Mouse (Mus musculus) hindbrain, embryonic 14.5 days (tissue): ENCODE results near the gene Irgc1. TPM values are rescaled to one million over a fixed set of nuclear protein-coding genes. Genes with fewer than 3 reads are reported as not detected.

Experiments
- ATAC-seq: fragments of 200-750 bp; cut with Nextera tagmentation; 2 replicates; pipeline ENCODE4 v1.8.0; 2017; ENCODE audit warnings: moderate number of reproducible peaks, mild to moderate bottlenecking, moderate TSS enrichment, moderate library complexity; ENCODE audit not compliant: low FRiP score
- DNase-seq: peaks from one replicate; pipeline ENCODE4 v3.0.0-alpha.2; 2015; ENCODE audit warnings: low spot score
- H3K27ac ChIP-seq: fragments of 300-500 bp; sonication (generic); 2 replicates; pipeline ENCODE4 v1.5.1; 2014; ENCODE audit warnings: mild to moderate bottlenecking, moderate library complexity
- H3K27me3 ChIP-seq: fragments of 300-500 bp; sonication (generic); 2 replicates; pipeline ENCODE4 v1.6.1; 2014; ENCODE audit warnings: mild to moderate bottlenecking, low read length, mixed read lengths; ENCODE audit not compliant: control insufficient read depth, insufficient read depth
- H3K36me3 ChIP-seq: fragments of 300-500 bp; sonication (generic); replicated peaks from 2 replicates; pipeline ENCODE4 v1.6.1; 2014; ENCODE audit not compliant: control insufficient read depth, insufficient read depth
- H3K4me1 ChIP-seq: fragments of 300-500 bp; sonication (generic); replicated peaks from 2 replicates; pipeline ENCODE4 v1.6.1; 2014; ENCODE audit warnings: antibody characterized with exemption, low read length, mixed read lengths; ENCODE audit not compliant: control insufficient read depth, insufficient read depth
- H3K4me2 ChIP-seq: fragments of 300-500 bp; sonication (generic); replicated peaks from 2 replicates; pipeline ENCODE4 v1.6.1; 2014; ENCODE audit warnings: mild to moderate bottlenecking, moderate library complexity
- H3K4me3 ChIP-seq: fragments of 300-500 bp; sonication (generic); replicated peaks from 2 replicates; pipeline ENCODE4 v1.5.1; 2014; ENCODE audit warnings: mild to moderate bottlenecking, low read length
- H3K9ac ChIP-seq: fragments of 300-500 bp; sonication (generic); 2 replicates; pipeline ENCODE4 v1.6.1; 2014
- H3K9me3 ChIP-seq: fragments of 300-500 bp; sonication (generic); 2 replicates; pipeline ENCODE4 v1.6.1; 2016; ENCODE audit warnings: low read length; ENCODE audit not compliant: control insufficient read depth
- WGBS: fragments of 180-500 bp; shearing (Covaris S2); extraction: QIAGEN DNeasy Blood & Tissue Kit; methylation state at CpG from one replicate; pipeline ENCODE4 v1.1.7; 2014; 5-methylcytosine and 5-hydroxymethylcytosine counted together
- polyA plus RNA-seq: library from polyadenylated mRNA; unstranded; fragments of >200 nt; fragmentation: Nextera tagmentation; extraction: Ambion mirVana; gene quantifications from 2 replicates; pipeline ENCODE4 v1.2.1, GENCODE M21; 2014

Irgc1 gene
- polyA plus RNA-seq, 1 experiment from 2014 or later: not detected

- Histone ChIP-seq H3K9me3 (no peaks in the 10 kb centered on the region), H3K27me3 (no peaks in the 10 kb centered on the region), H3K36me3 (no peaks in the 10 kb centered on the region), H3K27ac (no peak overlapping the region), H3K4me1 (no peaks in the 10 kb centered on the region), H3K4me3 (no peak overlapping the region), H3K4me2 (no peak overlapping the region), H3K9ac (no peak overlapping the region)
- WGBS: 73% methylated on average over 13 of the region's 13 CpGs
- DNase-seq (no peak), ATAC-seq (no peak)
Measured at GRCm38 (mm10) chr7:24389516-24390187, 62.4 kb downstream of the Irgc1 start.

GRCm38 (mm10) chr7:24387059-24387556 is 65.0 kb downstream of the Irgc1 start:
- 87% methylated on average over 10 of the region's 10 CpGs for WGBS
- H3K9ac ChIP-seq: no peak overlapping the region
- no peaks in the 10 kb centered on the region for H3K36me3 ChIP-seq
- H3K4me3 ChIP-seq: no peak overlapping the region
- H3K27me3 ChIP-seq: no peaks in the 10 kb centered on the region
- H3K4me2 ChIP-seq: no peak overlapping the region
- H3K4me1 ChIP-seq: no peaks in the 10 kb centered on the region
- H3K27ac ChIP-seq: no peak overlapping the region
- no peaks in the 10 kb centered on the region for H3K9me3 ChIP-seq
- no peak for ATAC-seq
- DNase-seq: no peak

DNA sequence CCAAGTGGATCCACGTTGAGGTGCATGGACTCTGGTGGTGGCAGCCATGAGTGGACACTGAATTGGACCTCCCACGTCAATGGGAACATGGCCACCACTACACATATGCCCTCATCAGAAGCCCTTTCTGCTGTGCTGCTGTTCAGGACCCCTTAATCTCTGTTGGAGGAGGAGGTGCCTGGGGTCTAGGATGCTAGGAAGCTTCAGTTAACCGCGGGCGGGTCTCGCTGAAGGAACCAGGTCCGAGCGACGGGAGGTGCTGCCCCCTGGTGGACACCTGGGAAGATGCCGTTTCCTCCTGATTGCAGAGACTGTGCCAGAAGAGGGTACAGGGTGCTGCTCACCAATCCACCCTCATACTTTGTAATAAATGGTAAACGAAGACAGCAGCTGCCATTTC is 67.3 kb downstream of the Irgc1 start:
- no peak overlapping the region for H3K27ac ChIP-seq
- no peaks in the 10 kb centered on the region for H3K9me3 ChIP-seq
- no peak overlapping the region for H3K4me3 ChIP-seq
- no peaks in the 10 kb centered on the region for H3K4me1 ChIP-seq
- H3K36me3 ChIP-seq: no peaks in the 10 kb centered on the region
- peak; percentile 55; the same call in 1 of the 2 replicates for ATAC-seq
- WGBS: 11% methylated on average over 11 of the region's 11 CpGs
- H3K4me2 ChIP-seq: peak overlapping the region; percentile 26
- H3K9ac ChIP-seq: no peak overlapping the region
- no peaks in the 10 kb centered on the region for H3K27me3 ChIP-seq
- DNase-seq: peak; percentile 78

GRCm38 (mm10) chr7:24384070-24384469 is 68.0 kb downstream of the Irgc1 start:
- Histone ChIP-seq H3K4me3 (no peak overlapping the region), H3K36me3 (no peaks in the 10 kb centered on the region)

DNA sequence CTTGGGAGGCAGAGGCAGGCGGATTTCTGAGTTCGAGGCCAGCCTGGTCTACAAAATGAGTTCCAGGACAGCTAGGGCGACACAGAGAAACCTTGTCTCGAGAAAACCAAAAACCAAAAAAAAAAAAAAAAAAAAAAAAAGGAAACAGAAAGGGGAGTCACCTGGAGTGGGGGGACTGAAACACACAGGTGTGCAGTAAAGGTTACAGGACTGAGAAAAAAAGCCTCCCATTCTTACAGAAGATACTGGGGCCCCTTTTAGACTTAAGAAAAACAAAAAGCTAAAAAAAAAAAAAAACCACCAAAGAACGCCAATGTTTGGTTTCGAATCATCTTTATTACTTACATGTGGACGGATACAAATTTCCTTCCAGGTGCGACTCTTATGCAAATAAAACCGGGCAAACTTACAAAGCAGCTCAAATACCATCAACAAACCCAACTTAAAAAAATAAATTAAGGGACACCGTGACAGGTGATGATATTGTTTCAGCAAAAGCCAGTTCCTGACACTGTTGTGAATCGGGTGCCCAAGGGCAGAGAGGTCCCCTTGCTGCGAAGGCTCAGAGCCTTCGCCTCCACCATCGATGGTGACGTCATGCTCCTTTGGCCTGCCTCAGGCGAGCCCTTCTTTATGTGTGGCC is 69.2 kb downstream of the Irgc1 start:
- H3K9ac ChIP-seq: no peak overlapping the region
- no peaks in the 10 kb centered on the region for H3K4me1 ChIP-seq
- H3K9me3 ChIP-seq: no peaks in the 10 kb centered on the region
- H3K27ac ChIP-seq: no peak overlapping the region
- H3K4me2 ChIP-seq: no peak overlapping the region
- ATAC-seq (no peak), DNase-seq (no peak)
- H3K4me3 ChIP-seq: no peak overlapping the region
- no peaks in the 10 kb centered on the region for H3K36me3 ChIP-seq
- WGBS: 84% methylated on average over 16 of the region's 16 CpGs
- no peaks in the 10 kb centered on the region for H3K27me3 ChIP-seq

More at GRCm38 (mm10) chr7:24384070-24384469, 68.0 kb downstream of the Irgc1 start:
- no peak overlapping the region for H3K27ac ChIP-seq
- DNase-seq: no peak
- ATAC-seq: no peak
- no peaks in the 10 kb centered on the region for H3K9me3 ChIP-seq
- 68% methylated on average over 6 of the region's 6 CpGs for WGBS
- H3K9ac ChIP-seq: no peak overlapping the region
- no peaks in the 10 kb centered on the region for H3K27me3 ChIP-seq
- no peak overlapping the region for H3K4me2 ChIP-seq
- H3K4me1 ChIP-seq: no peaks in the 10 kb centered on the region

Other genes starting within 250 kb of the Irgc1 start
- gene Zfp111, start 240.9 kb downstream of the Irgc1 start, polyA plus RNA-seq: 4.0 and 5.5 TPM in 2 replicates
- 2.9 and 3.9 TPM in 2 replicates for gene Zfp109, start 214.7 kb downstream of the Irgc1 start, polyA plus RNA-seq
- gene Zfp108, start 197.5 kb downstream of the Irgc1 start, polyA plus RNA-seq: 7.1 TPM in 2 replicates
- gene Zfp93, start 181.9 kb downstream of the Irgc1 start, polyA plus RNA-seq: 8.1 and 9.5 TPM in 2 replicates
- 33.5 and 34.0 TPM in 2 replicates for gene Zfp61, start 151.1 kb downstream of the Irgc1 start, polyA plus RNA-seq
- gene Zfp94, start 135.6 kb downstream of the Irgc1 start, polyA plus RNA-seq: 19.6 and 20.9 TPM in 2 replicates
- 0.31 TPM in 1 of 2 replicates, not detected in the other for gene Tescl, start 118.4 kb downstream of the Irgc1 start, polyA plus RNA-seq
- not detected in 2 replicates for gene Lypd5, start 103.1 kb downstream of the Irgc1 start, polyA plus RNA-seq
- 1.7 and 2.8 TPM in 2 replicates for gene Kcnn4, start 82.0 kb downstream of the Irgc1 start, polyA plus RNA-seq
- gene Smg9, start 52.7 kb downstream of the Irgc1 start, polyA plus RNA-seq: 30.1 and 30.3 TPM in 2 replicates
- 1.6 and 1.9 TPM in 2 replicates for gene Plaur, start 10.2 kb upstream of the Irgc1 start, polyA plus RNA-seq
- gene Cadm4, start 29.7 kb upstream of the Irgc1 start, polyA plus RNA-seq: 22.7 and 28.3 TPM in 2 replicates
- gene Zfp428, start 54.7 kb upstream of the Irgc1 start, polyA plus RNA-seq: 181 and 201 TPM in 2 replicates
- 0.65 and 0.98 TPM in 2 replicates for gene AC161166.1, start 60.2 kb upstream of the Irgc1 start, polyA plus RNA-seq
- 28.0 and 33.5 TPM in 2 replicates for gene Irgq, start 78.4 kb upstream of the Irgc1 start, polyA plus RNA-seq
- not detected in 2 replicates for gene Pinlyp, start 93.8 kb upstream of the Irgc1 start, polyA plus RNA-seq
- gene Xrcc1, start 94.0 kb upstream of the Irgc1 start, polyA plus RNA-seq: 47.4 and 52.3 TPM in 2 replicates
- 25.8 and 26.4 TPM in 2 replicates for gene Ethe1, start 135.2 kb upstream of the Irgc1 start, polyA plus RNA-seq
- 10.3 and 11.4 TPM in 2 replicates for gene Zfp575, start 135.3 kb upstream of the Irgc1 start, polyA plus RNA-seq
- not detected in 2 replicates for gene Phldb3, start 158.5 kb upstream of the Irgc1 start, polyA plus RNA-seq
- 0.27 and 0.29 TPM in 2 replicates for gene Lypd3, start 184.3 kb upstream of the Irgc1 start, polyA plus RNA-seq
- not detected in 2 replicates for gene Tex101, start 224.4 kb upstream of the Irgc1 start, polyA plus RNA-seq